Mouse (Mus musculus): Measurements from ENCODE around the gene Gm13691. TPM values are rescaled to one million over a fixed set of nuclear protein-coding genes. Genes with fewer than 3 reads are reported as not detected.
"Not testable (repeated sequence)": the region's sequence is repeated elsewhere in the genome, so short reads cannot be mapped to it uniquely, and the experiment has no call there.

Gene Gm13691
- polyA plus RNA-seq, 1 experiment from 2014 or later: not detected

GRCm38 (mm10) chr2:84035997-84036396 lies 45.6 kb downstream of the Gm13691 start:
- Histone ChIP-seq H3K9me3 (replicated peaks) (no peaks in the 10 kb centered on the region), H3K36me3 (no peaks in the 10 kb centered on the region), H3K27me3 (no peaks in the 10 kb centered on the region), H3K4me1 (replicated peaks) (no peaks in the 10 kb centered on the region), H3K4me3 (no peak overlapping the region), H3K27ac (no peak overlapping the region), H3K9ac (no peak overlapping the region), H3K4me2 (no peak overlapping the region)
- WGBS: 78% methylated on average over 4 of the region's 4 CpGs
- no peak for ATAC-seq (replicated peaks; ENCODE audit: insufficient number of reproducible peaks, insufficient read depth, low FRiP score, low read depth)

- WGBS: 18% methylated on average over 4 of the region's 4 CpGs
- Histone ChIP-seq H3K4me3 (no peak overlapping the region), H3K4me1 (replicated peaks) (no peaks in the 10 kb centered on the region), H3K27ac (no peak overlapping the region), H3K27me3 (no peaks in the 10 kb centered on the region), H3K4me2 (no peak overlapping the region), H3K9ac (no peak overlapping the region), H3K9me3 (replicated peaks) (no peaks in the 10 kb centered on the region), H3K36me3 (no peaks in the 10 kb centered on the region)
- no peak for ATAC-seq (replicated peaks; ENCODE audit: insufficient number of reproducible peaks, insufficient read depth, low FRiP score, low read depth)
Measured at GRCm38 (mm10) chr2:84037304-84037703, 47.0 kb downstream of the Gm13691 start.

DNA sequence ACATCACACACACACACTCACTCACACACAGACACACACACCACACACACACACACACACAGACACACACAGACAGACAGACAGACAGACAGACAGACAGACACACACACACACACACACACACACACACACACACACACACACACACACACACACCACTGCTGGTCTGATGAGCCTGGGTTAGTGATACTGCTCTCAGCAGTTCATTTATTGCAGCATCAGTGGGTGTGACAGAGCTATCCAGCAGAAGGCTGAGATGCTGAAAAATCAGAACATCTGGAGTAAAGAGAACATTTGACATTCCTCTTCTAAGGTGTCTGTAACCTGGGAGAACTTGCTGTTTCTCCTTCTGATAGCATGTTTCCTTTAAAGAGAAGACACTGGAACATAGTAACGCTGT lies 47.6 kb downstream of the Gm13691 start:
- H3K27ac ChIP-seq; H3K4me3 ChIP-seq; H3K4me1 ChIP-seq (replicated peaks); ATAC-seq (replicated peaks; ENCODE audit: insufficient number of reproducible peaks, insufficient read depth, low FRiP score, low read depth); H3K27me3 ChIP-seq; H3K9ac ChIP-seq; H3K4me2 ChIP-seq; H3K36me3 ChIP-seq; H3K9me3 ChIP-seq (replicated peaks): not testable (repeated sequence)
- WGBS: 66% methylated on average over 1 of the region's 1 CpGs

- H3K4me1 ChIP-seq (replicated peaks): no peaks in the 10 kb centered on the region
- 59% methylated on average over 6 of the region's 6 CpGs for WGBS
- no peak overlapping the region for H3K4me2 ChIP-seq
- no peaks in the 10 kb centered on the region for H3K9me3 ChIP-seq (replicated peaks)
- H3K27me3 ChIP-seq: no peaks in the 10 kb centered on the region
- H3K36me3 ChIP-seq: no peaks in the 10 kb centered on the region
- no peak overlapping the region for H3K4me3 ChIP-seq
- H3K27ac ChIP-seq: no peak overlapping the region
- no peak overlapping the region for H3K9ac ChIP-seq
- no peak for ATAC-seq (replicated peaks; ENCODE audit: insufficient number of reproducible peaks, insufficient read depth, low FRiP score, low read depth)
Measured at GRCm38 (mm10) chr2:84039277-84039676, 48.9 kb downstream of the Gm13691 start.

Other genes with a start within 250 kb of the Gm13691 start
- gene Fam171b, start 177.9 kb upstream of the Gm13691 start, polyA plus RNA-seq (2015; fragmentation: Nextera tagmentation; extraction: Ambion mirVana): 1.7 and 2.7 TPM in 2 replicates
- not detected in 2 replicates for gene Zswim2, start 49.3 kb upstream of the Gm13691 start, polyA plus RNA-seq (2015; fragmentation: Nextera tagmentation; extraction: Ambion mirVana)
- gene Gm13698, start 34.9 kb upstream of the Gm13691 start, polyA plus RNA-seq (2015; fragmentation: Nextera tagmentation; extraction: Ambion mirVana): not detected in 2 replicates
- gene Gm13693, start 29.1 kb upstream of the Gm13691 start, polyA plus RNA-seq (2015; fragmentation: Nextera tagmentation; extraction: Ambion mirVana): not detected in 2 replicates
- not detected in 2 replicates for gene Gm13695, start 23.2 kb upstream of the Gm13691 start, polyA plus RNA-seq (2015; fragmentation: Nextera tagmentation; extraction: Ambion mirVana)
- not detected in 2 replicates for gene Gm13696, start 17.4 kb upstream of the Gm13691 start, polyA plus RNA-seq (2015; fragmentation: Nextera tagmentation; extraction: Ambion mirVana)
- not detected in 2 replicates for gene Gm13694, start 11.6 kb upstream of the Gm13691 start, polyA plus RNA-seq (2015; fragmentation: Nextera tagmentation; extraction: Ambion mirVana)
- not detected in 2 replicates for gene Gm13697, start 5.8 kb upstream of the Gm13691 start, polyA plus RNA-seq (2015; fragmentation: Nextera tagmentation; extraction: Ambion mirVana)

All from heart, embryonic 15.5 days (tissue).